Mouse (Mus musculus) left cerebral cortex, adult 9 months (tissue): ENCODE data around the gene Phospho1.

ENCODE experiments used
- DNase-seq, 2 experiments: peaks; one replicate each; pipeline ENCODE4 v3.0.0; 2022; ENCODE audit warnings: low spot score in 2 of 2

Phospho1 gene

GRCm38 (mm10) chr11:95812224-95812623 lies 12.1 kb upstream of the Phospho1 start:
- DNase-seq, result no peak

- DNase-seq, result no peak
Observed at GRCm38 (mm10) chr11:95814101-95814500, 10.2 kb upstream of the Phospho1 start.

GRCm38 (mm10) chr11:95814857-95815256 lies 9.4 kb upstream of the Phospho1 start:
- no peak for DNase-seq

GRCm38 (mm10) chr11:95815412-95815811 lies 8.9 kb upstream of the Phospho1 start:
- DNase-seq, result no peak

- DNase-seq, result no peak
Observed at GRCm38 (mm10) chr11:95819138-95819537, 5.2 kb upstream of the Phospho1 start.

- no peak for DNase-seq
Observed at GRCm38 (mm10) chr11:95821511-95821910, 2.8 kb upstream of the Phospho1 start.

- no peak for DNase-seq
Observed at GRCm38 (mm10) chr11:95822437-95822836, 1.9 kb upstream of the Phospho1 start.

GRCm38 (mm10) chr11:95824877-95825243 lies 561 bp downstream of the Phospho1 start:
- DNase-seq, result peak in 1 of 2 experiments; percentile 55

- DNase-seq, result no peak
Observed at GRCm38 (mm10) chr11:95825625-95826024, 1.3 kb downstream of the Phospho1 start.

- DNase-seq, result no peak
Observed at GRCm38 (mm10) chr11:95826317-95827167, 2.2 kb downstream of the Phospho1 start.

- no peak for DNase-seq
Observed at GRCm38 (mm10) chr11:95827168-95827447, 2.8 kb downstream of the Phospho1 start.

GRCm38 (mm10) chr11:95827464-95828085 lies 3.3 kb downstream of the Phospho1 start:
- peak in 1 of 2 experiments; percentile 74 for DNase-seq

- DNase-seq, result no peak
Observed at GRCm38 (mm10) chr11:95828181-95828964, 4.1 kb downstream of the Phospho1 start.

GRCm38 (mm10) chr11:95829526-95830050 lies 5.3 kb downstream of the Phospho1 start:
- DNase-seq, result no peak

- DNase-seq, result peak in 1 of 2 experiments; percentile 5
Observed at GRCm38 (mm10) chr11:95830411-95831275, 6.3 kb downstream of the Phospho1 start.

- no peak for DNase-seq
Observed at GRCm38 (mm10) chr11:95831276-95831619, 6.9 kb downstream of the Phospho1 start.

GRCm38 (mm10) chr11:95831641-95832040 lies 7.3 kb downstream of the Phospho1 start:
- DNase-seq, result no peak

GRCm38 (mm10) chr11:95832129-95833005 lies 8.1 kb downstream of the Phospho1 start:
- DNase-seq, result no peak

GRCm38 (mm10) chr11:95833006-95833570 lies 8.8 kb downstream of the Phospho1 start:
- no peak for DNase-seq

- DNase-seq, result no peak
Observed at GRCm38 (mm10) chr11:95833631-95834142, 9.4 kb downstream of the Phospho1 start.
